Mouse (Mus musculus): ENCODE measurements around the gene Ttc23.

- TF ChIP-seq ZNF384 (IDR thresholded peaks at IDR 0.05; ENCODE audit: low read depth, low read length) (no peak), HCFC1 (IDR thresholded peaks at IDR 0.05; ENCODE audit: borderline replicate concordance, insufficient read depth, low read length) (no peak), ZC3H11A (IDR thresholded peaks at IDR 0.05; ENCODE audit: borderline replicate concordance, low read depth, low read length) (no peak), MAFK (IDR thresholded peaks at IDR 0.05; ENCODE audit: insufficient read depth, low read depth, low read length) (no peak), CHD2 (IDR thresholded peaks at IDR 0.05; ENCODE audit: low read depth, low read length) (no peak)
These were observed 122.3 kb downstream of the Ttc23 start for GRCm38 (mm10) chr7:67769487-67769886.

Data from ES-E14 (cell line).